In the genomic region with DNA sequence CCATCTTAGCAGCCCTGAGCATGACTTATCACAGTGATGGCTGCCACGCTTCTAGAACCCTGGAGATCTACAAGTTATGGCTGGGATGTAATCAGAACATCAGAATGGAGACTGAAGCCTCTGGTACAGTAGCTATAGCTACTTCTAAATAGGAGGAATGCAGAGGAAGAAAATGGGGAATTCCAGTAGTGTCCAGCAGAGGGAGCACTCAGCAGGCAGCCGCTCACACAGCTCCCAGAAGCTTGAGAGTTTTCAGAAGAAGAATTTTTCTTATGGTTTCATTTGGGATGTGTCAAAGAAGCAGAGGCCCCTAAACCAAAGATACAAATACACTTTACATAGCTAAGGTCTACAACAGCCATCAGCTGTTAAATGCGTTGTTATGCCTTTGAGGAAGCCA, we compare ENCODE assay signal across 9 mouse cellular contexts. TPM values are rescaled to one million over a fixed set of nuclear protein-coding genes. Genes with fewer than 3 reads are reported as not detected.
DNase-seq lines count a peak whose midpoint lies in the region; ATAC-seq and TF ChIP-seq lines count a peak whose summit lies in the region.
"Had no signal": no experiment of that assay in that cellular context is flagged by ENCODE, and none has a peak within 500 bp of the region (broad histone marks: within the 10 kb centered on the region; RNA-seq: fewer than 3 reads in every experiment).

No protein-coding gene starts in this region.

- peak; percentile 54 for ATAC-seq in megakaryocyte, adult 5-6 weeks (ENCODE audit: poor library complexity, severe bottlenecking)

- H3K27ac ChIP-seq in bone marrow macrophage, adult 2 months (ENCODE audit: insufficient read depth, low read depth, low read length) = no peak overlapping the region
- H3K27ac ChIP-seq: embryonic facial prominence, embryonic 15.5 days had no signal

- TF ChIP-seq CTCF in bone marrow macrophage, adult 2 months (IDR thresholded peaks at IDR 0.05; ENCODE audit: low read depth, low read length) = peak; percentile 77

- DNase-seq in heart, adult 18-20 months = peak; percentile 14 to 58
- DNase-seq in heart, postnatal 25 days (ENCODE audit: low spot score) = no peak
- DNase-seq in CD8-positive naive resting alpha-beta T cell, adult 2 months (ENCODE audit: low read depth in 2 of 2, low spot score in 2 of 2) = peak; percentile 13 to 19
- peak; percentile 36 for DNase-seq in fibroblast of lung, adult 2 months (ENCODE audit: low read depth)
- peak; percentile 38 for DNase-seq in layer of hippocampus, adult 9-11 months
- peak; percentile 15 to 69 for DNase-seq in thymus, postnatal 10 days (ENCODE audit: low spot score in 2 of 2)

- no peak overlapping the region for H3K4me3 ChIP-seq in bone marrow macrophage, adult 2 months (ENCODE audit: insufficient read depth, low read length)
- H3K4me3 ChIP-seq: embryonic facial prominence, embryonic 15.5 days had no signal

- no peak for TF ChIP-seq POLR2A in bone marrow macrophage, adult 2 months (IDR thresholded peaks at IDR 0.05; ENCODE audit: borderline replicate concordance, low read depth, low read length)

- intact Hi-C loops in heart, postnatal 25 days (cut with DNase I) = no loop called here

- H3K4me1 ChIP-seq in bone marrow macrophage, adult 2 months (ENCODE audit: control insufficient read depth, insufficient read depth, low read length) = no peaks in the 10 kb centered on the region
- H3K4me1 ChIP-seq: embryonic facial prominence, embryonic 15.5 days had no signal

RNA-seq across cellular contexts. Expression of a gene that starts 33.6 kb away (rescaled TPM):
- total RNA-seq in heart, adult 18-20 months (2021) = not detected
- total RNA-seq in heart, postnatal 25 days (2021) = not detected
- not detected in 2 replicates for polyA plus RNA-seq in bone marrow macrophage, adult 2 months (2012; ENCODE audit: insufficient read depth, insufficient read length, missing spikeins)
- total RNA-seq in megakaryocyte, adult 5-6 weeks (2015) = not detected in 2 replicates
- not detected in 2 replicates for total RNA-seq in megakaryocyte, adult 5-6 weeks (2017)
- polyA plus RNA-seq: embryonic facial prominence, embryonic 15.5 days had no signal
